In the genomic region with DNA sequence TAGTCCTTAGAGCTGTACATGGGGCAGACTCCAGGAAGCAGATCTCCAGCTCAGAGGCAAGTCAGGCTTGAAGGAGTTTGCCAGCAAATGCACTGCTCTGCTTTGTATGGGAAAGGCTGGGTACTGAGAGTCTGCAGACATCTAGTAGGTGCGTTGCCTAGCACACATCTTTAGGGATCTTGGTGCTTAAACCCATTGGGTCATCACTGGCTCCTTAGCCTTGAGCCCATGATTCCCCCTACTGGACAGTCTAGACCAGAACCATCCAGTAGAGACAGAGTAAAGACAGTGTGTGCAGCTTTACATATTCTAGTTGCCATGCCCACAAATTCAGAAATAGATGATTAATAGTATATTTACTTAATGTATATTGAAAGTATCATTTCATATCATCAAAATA, we compare ENCODE assay signal across 12 mouse cellular contexts. TPM values are rescaled to one million over a fixed set of nuclear protein-coding genes. Genes with fewer than 3 reads are reported as not detected.
DNase-seq lines count a peak whose midpoint lies in the region; ATAC-seq and TF ChIP-seq lines count a peak whose summit lies in the region.
"Had no signal": no experiment of that assay in that cellular context is flagged by ENCODE, and none has a peak within 500 bp of the region (broad histone marks: within the 10 kb centered on the region; RNA-seq: fewer than 3 reads in every experiment).

No protein-coding gene starts in this region.

- peaks cover 48% of the 10 kb centered on the region for H3K4me1 ChIP-seq in heart, embryonic 10.5 days
- peaks cover 48% of the 10 kb centered on the region for H3K4me1 ChIP-seq in lung, embryonic 16.5 days (replicated peaks; ENCODE audit: control insufficient read depth, insufficient read depth, low read length)
- H3K4me1 ChIP-seq in heart, postnatal 0 days (ENCODE audit: control insufficient read depth, insufficient read depth), result peaks cover 48% of the 10 kb centered on the region
- peaks cover 36% of the 10 kb centered on the region for H3K4me1 ChIP-seq in stomach, embryonic 15.5 days
- peaks cover 15% of the 10 kb centered on the region for H3K4me1 ChIP-seq in hindbrain, embryonic 13.5 days (replicated peaks)

- TF ChIP-seq CTCF in heart, postnatal 0 days (IDR thresholded peaks at IDR 0.05; ENCODE audit: low read depth), result peak; percentile 57

- intact Hi-C loops in heart, postnatal 36 days (cut with DNase I), result loop anchor here (1.0 to 2.0 kb wide), 2 partner anchors 9 to 16 kb away; no protein-coding TSS in a partner anchor

- H3K4me2 ChIP-seq in lung, embryonic 16.5 days (ENCODE audit: low read depth, low read length), result no peak overlapping the region
- H3K4me2 ChIP-seq in heart, postnatal 0 days (ENCODE audit: low read depth, low read length), result no peak overlapping the region
- H3K4me2 ChIP-seq in stomach, embryonic 15.5 days, result no peak overlapping the region
- H3K4me2 ChIP-seq in hindbrain, embryonic 13.5 days, result no peak overlapping the region

- no peak for TF ChIP-seq EP300 in heart, postnatal 0 days (IDR thresholded peaks at IDR 0.05; ENCODE audit: low read depth)

- 84% methylated on average over 1 of the region's 1 CpGs for WGBS in heart, embryonic 10.5 days
- WGBS in lung, embryonic 16.5 days, result 68% methylated on average over 1 of the region's 1 CpGs
- WGBS in heart, postnatal 0 days, result 81% methylated on average over 1 of the region's 1 CpGs
- 91% methylated on average over 1 of the region's 1 CpGs for WGBS in stomach, embryonic 15.5 days
- 91% methylated on average over 1 of the region's 1 CpGs for WGBS in hindbrain, embryonic 13.5 days

- H3K9ac ChIP-seq in lung, embryonic 16.5 days (ENCODE audit: low read length), result no peak overlapping the region
- H3K9ac ChIP-seq in heart, postnatal 0 days (replicated peaks; ENCODE audit: low read depth, low read length), result no peak overlapping the region
- no peak overlapping the region for H3K9ac ChIP-seq in stomach, embryonic 15.5 days
- no peak overlapping the region for H3K9ac ChIP-seq in hindbrain, embryonic 13.5 days

- no peaks in the 10 kb centered on the region for H3K9me3 ChIP-seq in heart, embryonic 10.5 days
- no peaks in the 10 kb centered on the region for H3K9me3 ChIP-seq in lung, embryonic 16.5 days (ENCODE audit: control insufficient read depth, low read length)
- H3K9me3 ChIP-seq in heart, postnatal 0 days (replicated peaks; ENCODE audit: control insufficient read depth, low read length), result no peaks in the 10 kb centered on the region
- no peaks in the 10 kb centered on the region for H3K9me3 ChIP-seq in stomach, embryonic 15.5 days
- no peaks in the 10 kb centered on the region for H3K9me3 ChIP-seq in hindbrain, embryonic 13.5 days

- H3K4me3 ChIP-seq in heart, embryonic 10.5 days, result no peak overlapping the region
- no peak overlapping the region for H3K4me3 ChIP-seq in lung, embryonic 16.5 days (ENCODE audit: low read length)
- no peak overlapping the region for H3K4me3 ChIP-seq in heart, postnatal 0 days (ENCODE audit: low read depth, low read length)
- no peak overlapping the region for H3K4me3 ChIP-seq in stomach, embryonic 15.5 days (replicated peaks)
- no peak overlapping the region for H3K4me3 ChIP-seq in hindbrain, embryonic 13.5 days
- H3K4me3 ChIP-seq: erythroblast, embryonic 14.5 days had no signal

- no peak for DNase-seq in heart, embryonic 10.5 days (ENCODE audit: low spot score)
- no peak for DNase-seq in heart, postnatal 36 days
- no peak for DNase-seq in lung, postnatal 14 days
- no peak for DNase-seq in heart, postnatal 0 days (ENCODE audit: low spot score)
- DNase-seq: layer of hippocampus, adult 9-11 months had no signal

- ATAC-seq in lung, embryonic 16.5 days (ENCODE audit: low read depth), result no peak
- no peak for ATAC-seq in heart, postnatal 0 days (ENCODE audit: insufficient read depth, low read depth)
- ATAC-seq in stomach, embryonic 15.5 days (ENCODE audit: insufficient read depth, low FRiP score, low read depth), result no peak
- no peak for ATAC-seq in megakaryocyte progenitor cell, adult 5-6 weeks (replicated peaks; ENCODE audit: poor library complexity)
- no peak for ATAC-seq in hindbrain, embryonic 13.5 days (ENCODE audit: low FRiP score)

- peak overlapping the region; percentile 37; the same call in 1 of the 2 replicates for H3K27ac ChIP-seq in heart, embryonic 10.5 days
- H3K27ac ChIP-seq in lung, embryonic 16.5 days (ENCODE audit: low read length), result peak overlapping the region; percentile 85
- H3K27ac ChIP-seq in heart, postnatal 0 days (ENCODE audit: low read depth), result peak overlapping the region; percentile 68
- peak overlapping the region; percentile 78; the same call in 1 of the 2 replicates for H3K27ac ChIP-seq in stomach, embryonic 15.5 days
- no peak overlapping the region for H3K27ac ChIP-seq in hindbrain, embryonic 13.5 days
- H3K27ac ChIP-seq: macrophage had no signal

- H3K36me3 ChIP-seq in heart, embryonic 10.5 days, result no peaks in the 10 kb centered on the region
- H3K36me3 ChIP-seq in lung, embryonic 16.5 days (ENCODE audit: control insufficient read depth, insufficient read depth, low read length), result no peaks in the 10 kb centered on the region
- no peaks in the 10 kb centered on the region for H3K36me3 ChIP-seq in heart, postnatal 0 days (replicated peaks; ENCODE audit: control insufficient read depth, insufficient read depth, low read length)
- H3K36me3 ChIP-seq in stomach, embryonic 15.5 days, result no peaks in the 10 kb centered on the region
- no peaks in the 10 kb centered on the region for H3K36me3 ChIP-seq in hindbrain, embryonic 13.5 days

- H3K27me3 ChIP-seq in heart, embryonic 10.5 days (ENCODE audit: insufficient read depth, poor library complexity, severe bottlenecking), result peaks cover 7% of the 10 kb centered on the region; the same call in 1 of the 2 replicates
- no peaks in the 10 kb centered on the region for H3K27me3 ChIP-seq in lung, embryonic 16.5 days (ENCODE audit: control insufficient read depth, insufficient read depth, low read depth, low read length)
- no peaks in the 10 kb centered on the region for H3K27me3 ChIP-seq in heart, postnatal 0 days (ENCODE audit: control insufficient read depth, insufficient read depth, low read length)
- no peaks in the 10 kb centered on the region for H3K27me3 ChIP-seq in stomach, embryonic 15.5 days (replicated peaks)
- 0 out of 2 replicates have a peak, but pooled peaks cover 2% of the 10 kb centered on the region for H3K27me3 ChIP-seq in hindbrain, embryonic 13.5 days
- H3K27me3 ChIP-seq: Patski had no signal

RNA-seq across cellular contexts. Expression of gene Hdac7, which starts 3.5 kb away (rescaled TPM):
- 23.4 and 26.7 TPM in 2 replicates for polyA plus RNA-seq in heart, embryonic 10.5 days (2016; fragmentation: Nextera tagmentation; extraction: Ambion mirVana)
- total RNA-seq in heart, postnatal 36 days (2021), result 10 to 100 TPM; 26.9 to 37.1 TPM
- polyA plus RNA-seq in lung, embryonic 16.5 days (2015; fragmentation: Nextera tagmentation; extraction: Ambion mirVana), result 44.2 and 48.5 TPM in 2 replicates
- 34.4 and 36.9 TPM in 2 replicates for total RNA-seq in heart, postnatal 0 days (2014; rRNA removed; ENCODE audit: low replicate concordance)
- 15.6 TPM in 2 replicates for polyA plus RNA-seq in heart, postnatal 0 days (2015; fragmentation: Nextera tagmentation; extraction: Ambion mirVana)
- polyA plus RNA-seq in stomach, embryonic 15.5 days (2015; fragmentation: Nextera tagmentation; extraction: Ambion mirVana), result 22.1 and 23.6 TPM in 2 replicates
- total RNA-seq in megakaryocyte progenitor cell, adult 5-6 weeks (2015), result 22.1 and 29.2 TPM in 2 replicates
- 12.6 and 14.0 TPM in 2 replicates for total RNA-seq in megakaryocyte progenitor cell, adult 5-6 weeks (2017)
- 27.9 and 28.1 TPM in 2 replicates for polyA plus RNA-seq in hindbrain, embryonic 13.5 days (2015; fragmentation: Nextera tagmentation; extraction: Ambion mirVana)
